Mouse (Mus musculus) R1 (cell line): Measurements from ENCODE around the gene Gnptg.
"Not testable (repeated sequence)": the region's sequence is repeated elsewhere in the genome, so short reads cannot be mapped to it uniquely, and the experiment has no call there.

Experiments used
- DNase-seq: peaks from one replicate; pipeline ENCODE4 v3.0.0-alpha.2; 2018; ENCODE audit warnings: low read depth, low spot score

Gnptg gene

DNA sequence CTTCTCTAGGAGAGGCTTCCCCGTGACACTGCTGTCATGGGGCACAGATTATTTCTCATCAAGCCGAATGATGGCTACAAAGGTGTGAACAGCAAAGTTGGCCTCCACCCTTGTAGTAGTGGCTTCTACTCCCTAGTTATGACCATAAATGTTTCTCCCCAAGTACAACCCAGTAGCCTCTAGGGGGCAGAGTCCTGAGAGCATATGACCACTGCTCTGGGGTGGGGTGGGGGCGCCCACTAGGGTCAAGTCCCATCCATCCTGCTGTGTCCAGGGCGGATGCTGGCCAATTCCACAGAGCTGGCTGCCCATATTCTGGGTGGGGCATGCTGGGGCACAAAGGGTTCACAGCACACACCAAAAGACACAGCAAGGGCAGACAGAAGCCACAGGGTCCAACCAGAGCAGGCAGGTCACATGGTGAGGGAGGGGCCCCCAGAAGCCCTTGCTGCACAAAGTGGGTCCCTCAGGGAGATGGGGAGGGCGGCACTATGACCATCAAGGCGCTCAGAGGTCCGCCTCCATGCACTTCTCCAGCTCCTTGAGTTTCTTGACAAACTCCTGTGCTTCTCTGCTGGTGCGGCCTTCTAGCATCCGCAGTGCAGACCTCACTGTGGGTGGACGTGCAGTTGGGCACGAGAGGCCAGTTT, 3.3 kb upstream of the Gnptg start:
- peak; percentile 72 for DNase-seq

DNA sequence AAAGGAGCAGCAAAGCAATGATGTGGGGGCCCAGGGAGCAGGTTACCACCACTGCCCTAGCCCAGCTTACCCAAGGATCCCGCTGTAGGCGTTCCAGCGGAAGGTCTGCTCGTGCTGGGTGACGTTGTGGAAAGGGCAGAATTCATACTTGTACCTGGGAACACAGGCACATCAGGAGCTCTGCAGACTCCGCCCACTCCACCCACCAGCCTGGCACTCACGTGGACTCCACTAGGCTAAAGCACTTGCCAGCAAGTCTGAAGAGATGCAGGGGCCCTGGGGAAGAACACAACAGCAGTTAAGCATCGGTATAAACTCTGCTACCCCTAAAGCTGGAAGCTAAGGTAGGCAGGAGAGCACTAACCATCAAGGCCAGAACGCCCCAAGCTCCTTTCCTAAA, 4.3 kb downstream of the Gnptg start:
- no peak for DNase-seq

DNA sequence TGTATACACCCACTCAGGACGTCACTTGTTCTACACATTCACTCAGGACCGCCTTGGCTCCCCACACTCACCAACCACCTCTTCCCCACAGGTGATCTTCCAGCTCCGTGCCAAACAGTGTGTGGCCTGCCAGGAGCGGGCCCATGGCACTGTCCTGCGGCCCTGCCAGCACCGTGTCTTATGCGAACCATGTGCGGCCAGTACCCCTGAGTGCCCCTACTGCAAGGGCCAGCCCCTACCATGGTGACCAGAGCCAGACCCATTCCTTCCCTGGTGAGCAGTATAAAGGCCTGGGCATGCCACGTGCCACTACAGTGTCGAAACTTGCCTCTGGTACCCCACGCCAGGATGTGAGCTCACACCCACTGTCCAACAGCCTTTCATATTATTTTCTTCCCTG, 8.3 kb downstream of the Gnptg start:
- DNase-seq, result not testable (repeated sequence)

DNA sequence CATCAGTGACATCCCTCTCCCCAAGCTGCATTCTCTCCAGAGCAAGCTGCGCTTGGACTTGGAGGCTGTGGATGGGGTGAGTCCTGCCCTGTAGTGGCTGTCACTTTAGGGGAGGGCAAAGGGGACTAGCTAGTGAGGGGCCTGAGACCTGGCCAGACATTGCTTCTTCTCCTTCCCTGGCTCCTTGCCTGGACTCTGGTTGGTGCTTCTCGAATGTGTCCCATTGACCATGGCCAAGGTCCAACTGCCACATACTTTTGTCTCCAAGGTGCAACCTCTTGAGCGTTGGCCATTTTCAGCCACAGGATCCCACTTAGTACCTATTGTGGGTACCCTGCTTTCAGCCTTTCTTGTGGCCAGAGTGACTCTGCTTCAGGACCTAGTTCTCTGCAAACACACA, 9.2 kb downstream of the Gnptg start:
- no peak for DNase-seq

DNA sequence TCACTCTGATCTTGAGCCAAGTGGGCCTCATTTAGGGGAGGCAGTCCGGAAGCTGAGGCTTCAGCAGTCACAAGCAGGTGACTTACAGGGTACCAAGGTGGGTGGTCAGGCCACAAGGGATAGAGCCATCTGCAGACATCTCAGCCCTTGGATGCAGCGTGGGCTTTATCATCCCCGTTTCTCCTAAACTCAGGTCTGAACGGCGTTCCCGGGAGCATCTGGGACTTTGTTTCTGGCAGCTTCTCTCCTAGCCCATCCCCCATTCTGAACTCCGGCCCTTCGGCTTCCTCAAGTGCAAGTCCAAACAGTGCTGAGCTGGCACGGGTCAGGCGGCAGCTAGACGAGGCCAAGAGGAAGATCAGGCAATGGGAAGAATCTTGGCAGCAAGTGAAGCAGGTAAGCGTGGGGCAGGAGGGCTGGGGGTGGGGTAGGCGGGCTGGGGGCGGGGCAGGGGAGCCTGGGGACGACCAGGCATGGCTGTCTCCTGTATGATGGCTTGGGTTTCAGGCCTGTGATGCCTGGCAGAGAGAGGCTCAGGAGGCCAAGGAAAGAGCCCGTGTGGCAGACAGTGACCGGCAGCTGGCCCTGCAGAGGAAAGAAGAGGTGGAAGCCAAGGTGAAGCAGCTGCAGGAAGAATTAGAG, 9.8 kb downstream of the Gnptg start:
- not testable (repeated sequence) for DNase-seq

DNA sequence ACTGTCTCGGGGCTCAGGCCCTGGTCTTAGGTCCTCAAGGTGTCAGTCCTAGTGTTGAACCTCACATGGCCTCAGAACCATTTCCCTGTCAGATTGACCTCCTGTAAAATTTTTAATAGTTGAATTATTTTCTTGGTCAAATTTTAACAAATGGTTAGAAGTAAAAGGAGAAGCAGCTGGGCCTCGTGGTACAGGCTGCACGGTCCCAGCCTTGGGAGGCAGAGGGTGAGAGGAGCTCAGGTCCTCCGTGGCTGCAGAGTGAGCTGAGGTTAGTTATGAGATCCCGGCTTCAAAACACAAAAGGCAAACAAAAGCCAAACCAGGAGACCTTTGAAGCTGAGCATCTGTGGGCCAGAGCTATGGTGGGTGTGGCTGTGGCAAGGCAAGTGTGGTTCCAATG, 11.9 kb downstream of the Gnptg start:
- no peak for DNase-seq

- no peak for DNase-seq
Measured at GRCm38 (mm10) chr17:25225659-25226058, 14.3 kb downstream of the Gnptg start.

- DNase-seq, result no peak
Measured at GRCm38 (mm10) chr17:25224586-25225222, 15.2 kb downstream of the Gnptg start.

GRCm38 (mm10) chr17:25222951-25223601, 16.8 kb downstream of the Gnptg start:
- no peak for DNase-seq

- DNase-seq, result peak; percentile 38
Measured at GRCm38 (mm10) chr17:25222504-25222940, 17.4 kb downstream of the Gnptg start.

- DNase-seq, result peak; percentile 85
Measured at GRCm38 (mm10) chr17:25221821-25222503, 18.0 kb downstream of the Gnptg start.

GRCm38 (mm10) chr17:25220746-25221145, 19.2 kb downstream of the Gnptg start:
- no peak for DNase-seq

- DNase-seq, result no peak
Measured at GRCm38 (mm10) chr17:25219492-25220295, 20.2 kb downstream of the Gnptg start.

DNA sequence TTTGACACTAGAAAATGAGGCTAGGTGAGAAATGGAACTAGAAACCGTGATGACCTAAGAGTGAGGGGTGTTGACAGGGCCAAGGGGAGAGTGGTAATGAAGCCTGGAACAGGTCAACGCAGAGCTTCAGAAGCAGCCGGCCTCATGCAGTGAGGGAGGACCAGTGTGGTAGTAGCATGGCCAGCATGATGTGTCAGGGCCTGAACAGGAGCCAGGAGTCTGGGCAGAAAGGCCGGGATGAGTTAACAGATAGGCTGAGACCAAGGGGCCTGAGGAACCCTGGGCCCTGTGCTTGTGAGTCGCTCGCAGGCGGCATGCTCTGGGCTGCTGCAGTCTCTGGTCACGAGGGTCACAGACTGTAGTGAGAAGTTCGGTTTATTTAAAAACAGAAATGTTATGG, 21.0 kb downstream of the Gnptg start:
- no peak for DNase-seq

DNA sequence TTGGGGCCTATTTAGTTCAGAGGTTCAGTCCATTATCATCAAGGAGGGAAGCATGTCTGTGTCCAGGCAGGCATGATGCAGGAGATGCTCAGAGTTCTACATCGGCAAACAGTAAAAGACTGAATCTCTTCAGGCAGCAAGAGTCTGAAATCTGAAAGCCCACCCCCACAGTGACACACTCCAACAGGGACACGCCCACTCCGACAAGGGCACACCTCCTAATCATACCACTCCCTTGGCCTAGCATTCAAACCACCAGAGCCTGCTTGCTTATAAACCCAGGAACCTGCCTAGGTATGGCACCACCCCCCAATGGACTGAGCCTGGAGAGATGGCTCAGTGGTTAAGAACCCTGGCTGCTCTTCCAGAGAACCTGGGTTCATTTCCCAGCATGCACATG, 24.5 kb downstream of the Gnptg start:
- peak; percentile 72 for DNase-seq

- DNase-seq, result no peak
Measured at GRCm38 (mm10) chr17:25211705-25212104, 28.2 kb downstream of the Gnptg start.

DNA sequence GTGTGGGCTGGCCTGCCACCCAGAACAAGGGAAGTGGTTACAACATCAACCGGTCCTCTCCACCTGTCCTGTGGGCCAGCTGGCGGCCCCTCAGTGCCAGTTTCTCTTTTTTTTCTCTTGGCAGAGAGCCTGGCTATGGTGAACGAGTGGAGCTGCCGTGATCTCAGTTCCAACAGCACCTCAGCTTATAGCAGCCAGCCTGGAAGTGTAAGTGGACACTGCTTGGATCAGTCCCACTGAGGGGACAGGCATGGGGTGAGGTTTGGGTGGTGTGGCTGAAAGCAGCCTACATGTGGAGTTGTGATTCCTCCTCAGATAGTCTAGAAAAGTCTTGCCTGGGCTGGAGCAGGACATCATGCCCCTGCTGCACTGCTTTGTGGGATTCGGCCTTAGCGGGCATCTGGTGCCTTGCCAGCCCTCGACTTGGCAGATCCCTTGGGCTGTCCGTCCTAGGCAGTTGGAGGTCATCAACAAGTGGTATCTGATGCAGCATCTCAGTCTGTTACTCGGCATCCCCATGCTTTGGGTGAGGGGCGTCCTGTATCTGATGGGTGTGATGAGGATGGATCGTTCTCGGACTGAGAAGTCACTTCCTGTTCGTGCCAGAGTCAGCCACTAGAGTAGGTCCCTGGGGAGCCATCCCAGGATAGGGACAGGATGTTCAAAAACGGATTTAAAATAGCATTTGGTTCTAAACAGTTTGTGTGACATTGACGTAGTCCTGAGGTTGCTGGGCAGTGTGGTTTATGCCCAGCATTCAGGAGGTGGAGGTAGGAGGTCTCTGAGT, 29.1 kb downstream of the Gnptg start:
- DNase-seq, result no peak

GRCm38 (mm10) chr17:25210006-25210405, 29.9 kb downstream of the Gnptg start:
- DNase-seq, result no peak

GRCm38 (mm10) chr17:25202401-25202800, 37.5 kb downstream of the Gnptg start:
- peak; percentile 92 for DNase-seq

DNA sequence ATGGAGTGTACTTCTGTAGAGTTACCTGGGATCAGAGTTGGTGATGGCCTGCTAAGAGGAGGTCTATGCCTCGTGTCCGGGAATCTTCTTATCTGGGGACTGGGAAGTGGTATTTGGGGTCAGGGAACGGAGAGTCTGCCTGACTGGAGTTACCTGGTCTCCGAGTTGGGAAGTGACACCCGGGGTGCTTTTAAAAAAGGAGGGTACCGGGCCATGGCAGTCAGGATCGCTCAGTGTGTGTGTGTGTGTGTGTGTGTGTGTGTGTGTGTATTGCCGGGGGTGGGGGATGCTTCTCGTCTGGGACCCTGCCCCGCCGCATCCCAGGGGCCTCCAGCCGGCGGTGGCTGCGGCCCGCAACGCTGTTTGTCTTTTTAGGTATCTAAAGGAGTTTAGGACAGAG, 50.8 kb downstream of the Gnptg start:
- no peak for DNase-seq
